Mouse (Mus musculus): ENCODE data around the gene Slc50a1.

DNA sequence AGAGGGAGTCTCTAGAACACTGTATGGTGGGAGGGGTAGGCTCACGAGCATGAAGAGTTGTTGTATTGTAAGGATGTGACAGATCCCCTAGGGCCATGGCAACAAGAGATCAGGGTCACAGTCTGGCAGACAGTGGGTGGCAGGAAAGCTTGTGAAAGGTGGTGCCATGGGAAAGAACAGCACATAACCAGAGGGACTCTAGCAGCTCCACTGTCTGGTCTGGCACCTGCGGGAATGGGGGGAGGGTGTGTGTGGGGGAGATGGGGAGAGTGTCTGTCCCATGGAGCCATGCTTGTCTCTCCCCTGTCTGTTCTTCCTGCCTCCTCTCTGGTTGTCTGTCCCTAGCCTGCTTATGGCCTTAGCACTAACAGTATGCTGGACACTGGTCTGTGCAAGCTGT, 15.2 kb upstream of the Slc50a1 start:
- no peak for TF ChIP-seq CTCF (IDR thresholded peaks at IDR 0.05; ENCODE audit: control insufficient read depth, insufficient read depth, insufficient replicate concordance, low read depth, low read length)
- no peak for TF ChIP-seq POLR2A (IDR thresholded peaks at IDR 0.05; ENCODE audit: control insufficient read depth, low read depth, low read length)

All from testis, adult 2 months (tissue).